Mouse (Mus musculus): ENCODE measurements at regions not wholly inside any gene's neighbourhood (a gene's known extent, or its start where the extent isn't known, plus 50 kb on each side); places are given as distances from the start of the nearest gene placed in this dataset.

GRCm38 (mm10) chr6:51163266-51163665 is 269.2 kb upstream of the Nfe2l3 start:
- no peak for DNase-seq (ENCODE audit: low spot score)

GRCm38 (mm10) chr6:51163882-51164281 is 268.6 kb upstream of the Nfe2l3 start:
- no peak for DNase-seq (ENCODE audit: low spot score)

- DNase-seq (ENCODE audit: low spot score) = no peak
These were observed 265.4 kb upstream of the Nfe2l3 start for GRCm38 (mm10) chr6:51167028-51167427.

- DNase-seq (ENCODE audit: low spot score) = peak; percentile 71
These were observed 264.4 kb upstream of the Nfe2l3 start for GRCm38 (mm10) chr6:51168048-51168447.

GRCm38 (mm10) chr6:51168775-51169695 is 263.4 kb upstream of the Nfe2l3 start:
- no peak for DNase-seq (ENCODE audit: low spot score)

GRCm38 (mm10) chr6:51169971-51170411 is 262.5 kb upstream of the Nfe2l3 start:
- no peak for DNase-seq (ENCODE audit: low spot score)

- no peak for DNase-seq (ENCODE audit: low spot score)
These were observed 262.1 kb upstream of the Nfe2l3 start for GRCm38 (mm10) chr6:51170414-51170813.

GRCm38 (mm10) chr6:51170871-51171270 is 261.6 kb upstream of the Nfe2l3 start:
- DNase-seq (ENCODE audit: low spot score) = peak; percentile 80

- no peak for DNase-seq (ENCODE audit: low spot score)
These were observed 260.7 kb upstream of the Nfe2l3 start for GRCm38 (mm10) chr6:51171761-51172160.

GRCm38 (mm10) chr6:51172331-51172791 is 260.1 kb upstream of the Nfe2l3 start:
- no peak for DNase-seq (ENCODE audit: low spot score)

- DNase-seq (ENCODE audit: low spot score) = peak; percentile 80
These were observed 259.4 kb upstream of the Nfe2l3 start for GRCm38 (mm10) chr6:51172856-51173619.

GRCm38 (mm10) chr6:51173620-51174442 is 258.6 kb upstream of the Nfe2l3 start:
- DNase-seq (ENCODE audit: low spot score) = no peak

- DNase-seq (ENCODE audit: low spot score) = no peak
These were observed 257.9 kb upstream of the Nfe2l3 start for GRCm38 (mm10) chr6:51174443-51175021.

GRCm38 (mm10) chr6:51175616-51176590 is 256.6 kb upstream of the Nfe2l3 start:
- no peak for DNase-seq (ENCODE audit: low spot score)

- DNase-seq (ENCODE audit: low spot score) = no peak
These were observed 255.6 kb upstream of the Nfe2l3 start for GRCm38 (mm10) chr6:51176791-51177433.

GRCm38 (mm10) chr6:51177701-51178060 is 254.8 kb upstream of the Nfe2l3 start:
- no peak for DNase-seq (ENCODE audit: low spot score)

GRCm38 (mm10) chr6:51178061-51178791 is 254.2 kb upstream of the Nfe2l3 start:
- peak; percentile 93 for DNase-seq (ENCODE audit: low spot score)

GRCm38 (mm10) chr6:51178799-51179398 is 253.6 kb upstream of the Nfe2l3 start:
- DNase-seq (ENCODE audit: low spot score) = no peak
